Mouse (Mus musculus): Measurements from ENCODE around the gene Bdh2. TPM values are rescaled to one million over a fixed set of nuclear protein-coding genes. Genes with fewer than 3 reads are reported as not detected.

The Bdh2 gene
- polyA plus RNA-seq, 1 experiment from 2014 or later: 9.4 TPM

- Histone ChIP-seq H3K4me1 (ENCODE audit: control insufficient read depth, insufficient read depth, low read length) (no peaks in the 10 kb centered on the region), H3K4me2 (ENCODE audit: low read depth, low read length) (no peak overlapping the region), H3K27ac (replicated peaks; ENCODE audit: low read depth, low read length) (no peak overlapping the region), H3K9me3 (ENCODE audit: control insufficient read depth, low read length) (no peaks in the 10 kb centered on the region), H3K9ac (ENCODE audit: low read depth, low read length) (no peak overlapping the region), H3K27me3 (replicated peaks; ENCODE audit: control insufficient read depth, insufficient read depth, low read length) (no peaks in the 10 kb centered on the region), H3K4me3 (ENCODE audit: low read depth, low read length) (no peak overlapping the region), H3K36me3 (ENCODE audit: control insufficient read depth, insufficient read depth, low read length) (peaks cover 90% of the 10 kb centered on the region)
- 96% methylated on average over 7 of the region's 7 CpGs for WGBS
- DNase-seq (ENCODE audit: low spot score): no peak
- ATAC-seq (ENCODE audit: low read depth): no peak
Measured at GRCm38 (mm10) chr3:135260233-135260632, 20.8 kb upstream of the Bdh2 start.

- Histone ChIP-seq H3K4me1 (ENCODE audit: control insufficient read depth, insufficient read depth, low read length) (no peaks in the 10 kb centered on the region), H3K4me2 (ENCODE audit: low read depth, low read length) (no peak overlapping the region), H3K9me3 (ENCODE audit: control insufficient read depth, low read length) (no peaks in the 10 kb centered on the region), H3K4me3 (ENCODE audit: low read depth, low read length) (no peak overlapping the region), H3K27me3 (replicated peaks; ENCODE audit: control insufficient read depth, insufficient read depth, low read length) (no peaks in the 10 kb centered on the region), H3K36me3 (ENCODE audit: control insufficient read depth, insufficient read depth, low read length) (peaks cover 88% of the 10 kb centered on the region), H3K27ac (replicated peaks; ENCODE audit: low read depth, low read length) (no peak overlapping the region), H3K9ac (ENCODE audit: low read depth, low read length) (no peak overlapping the region)
- ATAC-seq (ENCODE audit: low read depth): no peak
- DNase-seq (ENCODE audit: low spot score): no peak
- WGBS: 87% methylated on average over 5 of the region's 5 CpGs
Measured at GRCm38 (mm10) chr3:135268616-135269015, 12.4 kb upstream of the Bdh2 start.

GRCm38 (mm10) chr3:135269391-135269990 is 11.5 kb upstream of the Bdh2 start:
- no peaks in the 10 kb centered on the region for H3K9me3 ChIP-seq (ENCODE audit: control insufficient read depth, low read length)
- WGBS: 80% methylated on average over 10 of the region's 10 CpGs
- no peak overlapping the region for H3K27ac ChIP-seq (replicated peaks; ENCODE audit: low read depth, low read length)
- no peak overlapping the region for H3K9ac ChIP-seq (ENCODE audit: low read depth, low read length)
- no peak overlapping the region for H3K4me2 ChIP-seq (ENCODE audit: low read depth, low read length)
- no peaks in the 10 kb centered on the region for H3K4me1 ChIP-seq (ENCODE audit: control insufficient read depth, insufficient read depth, low read length)
- H3K4me3 ChIP-seq (ENCODE audit: low read depth, low read length): no peak overlapping the region
- ATAC-seq (ENCODE audit: low read depth) (no peak), DNase-seq (ENCODE audit: low spot score) (no peak)
- peaks cover 79% of the 10 kb centered on the region for H3K36me3 ChIP-seq (ENCODE audit: control insufficient read depth, insufficient read depth, low read length)
- no peaks in the 10 kb centered on the region for H3K27me3 ChIP-seq (replicated peaks; ENCODE audit: control insufficient read depth, insufficient read depth, low read length)

- whole genome bisulfite sequencing: 65% methylated on average over 12 of the region's 12 CpGs
- DNase-seq (ENCODE audit: low spot score): peak; percentile 40
- ATAC-seq (ENCODE audit: low read depth): peak; percentile 53; the same call in 1 of the 2 replicates
Measured at GRCm38 (mm10) chr3:135272627-135273026, 8.4 kb upstream of the Bdh2 start.

GRCm38 (mm10) chr3:135273047-135273446 is 8.0 kb upstream of the Bdh2 start:
- no peaks in the 10 kb centered on the region for H3K27me3 ChIP-seq (replicated peaks; ENCODE audit: control insufficient read depth, insufficient read depth, low read length)
- 90% methylated on average over 13 of the region's 13 CpGs for WGBS
- H3K36me3 ChIP-seq (ENCODE audit: control insufficient read depth, insufficient read depth, low read length): peaks cover 47% of the 10 kb centered on the region
- H3K9me3 ChIP-seq (ENCODE audit: control insufficient read depth, low read length): no peaks in the 10 kb centered on the region
- DNase-seq (ENCODE audit: low spot score) (no peak), ATAC-seq (ENCODE audit: low read depth) (no peak)
- no peak overlapping the region for H3K4me2 ChIP-seq (ENCODE audit: low read depth, low read length)
- no peaks in the 10 kb centered on the region for H3K4me1 ChIP-seq (ENCODE audit: control insufficient read depth, insufficient read depth, low read length)
- no peak overlapping the region for H3K9ac ChIP-seq (ENCODE audit: low read depth, low read length)
- no peak overlapping the region for H3K27ac ChIP-seq (replicated peaks; ENCODE audit: low read depth, low read length)
- H3K4me3 ChIP-seq (ENCODE audit: low read depth, low read length): no peak overlapping the region

More at GRCm38 (mm10) chr3:135272627-135273026, 8.4 kb upstream of the Bdh2 start:
- H3K4me1 ChIP-seq (ENCODE audit: control insufficient read depth, insufficient read depth, low read length): no peaks in the 10 kb centered on the region
- H3K27ac ChIP-seq (replicated peaks; ENCODE audit: low read depth, low read length): no peak overlapping the region
- peaks cover 52% of the 10 kb centered on the region for H3K36me3 ChIP-seq (ENCODE audit: control insufficient read depth, insufficient read depth, low read length)
- no peak overlapping the region for H3K9ac ChIP-seq (ENCODE audit: low read depth, low read length)
- no peaks in the 10 kb centered on the region for H3K9me3 ChIP-seq (ENCODE audit: control insufficient read depth, low read length)
- no peak overlapping the region for H3K4me3 ChIP-seq (ENCODE audit: low read depth, low read length)
- no peaks in the 10 kb centered on the region for H3K27me3 ChIP-seq (replicated peaks; ENCODE audit: control insufficient read depth, insufficient read depth, low read length)
- H3K4me2 ChIP-seq (ENCODE audit: low read depth, low read length): no peak overlapping the region

- no peak overlapping the region for H3K27ac ChIP-seq (replicated peaks; ENCODE audit: low read depth, low read length)
- 0 out of 2 replicates have a peak overlapping the region, but pooled peaks have one; percentile 52 for H3K9ac ChIP-seq (ENCODE audit: low read depth, low read length)
- no peaks in the 10 kb centered on the region for H3K9me3 ChIP-seq (ENCODE audit: control insufficient read depth, low read length)
- DNase-seq (ENCODE audit: low spot score): no peak
- H3K36me3 ChIP-seq (ENCODE audit: control insufficient read depth, insufficient read depth, low read length): no peaks in the 10 kb centered on the region
- 74% methylated on average over 4 of the region's 4 CpGs for WGBS
- ATAC-seq (ENCODE audit: low read depth): no peak
- H3K4me3 ChIP-seq (ENCODE audit: low read depth, low read length): no peak overlapping the region
- no peaks in the 10 kb centered on the region for H3K27me3 ChIP-seq (replicated peaks; ENCODE audit: control insufficient read depth, insufficient read depth, low read length)
- H3K4me2 ChIP-seq (ENCODE audit: low read depth, low read length): no peak overlapping the region
- H3K4me1 ChIP-seq (ENCODE audit: control insufficient read depth, insufficient read depth, low read length): no peaks in the 10 kb centered on the region
Measured at GRCm38 (mm10) chr3:135280160-135280559, 861 bp upstream of the Bdh2 start.

- Histone ChIP-seq H3K4me1 (ENCODE audit: control insufficient read depth, insufficient read depth, low read length) (no peaks in the 10 kb centered on the region), H3K27me3 (replicated peaks; ENCODE audit: control insufficient read depth, insufficient read depth, low read length) (no peaks in the 10 kb centered on the region), H3K4me2 (ENCODE audit: low read depth, low read length) (peak overlapping the region; percentile 51), H3K9me3 (ENCODE audit: control insufficient read depth, low read length) (no peaks in the 10 kb centered on the region), H3K4me3 (ENCODE audit: low read depth, low read length) (peak overlapping the region; percentile 6; the same call in 1 of the 2 replicates), H3K27ac (replicated peaks; ENCODE audit: low read depth, low read length) (no peak overlapping the region), H3K36me3 (ENCODE audit: control insufficient read depth, insufficient read depth, low read length) (no peaks in the 10 kb centered on the region), H3K9ac (ENCODE audit: low read depth, low read length) (no peak overlapping the region)
- WGBS: 70% methylated on average over 8 of the region's 8 CpGs
- ATAC-seq (ENCODE audit: low read depth) (no peak), DNase-seq (ENCODE audit: low spot score) (no peak)
Measured at GRCm38 (mm10) chr3:135281701-135282100, 680 bp downstream of the Bdh2 start.

- no peak for DNase-seq (ENCODE audit: low spot score)
- H3K4me3 ChIP-seq (ENCODE audit: low read depth, low read length): no peak overlapping the region
- no peaks in the 10 kb centered on the region for H3K9me3 ChIP-seq (ENCODE audit: control insufficient read depth, low read length)
- H3K4me1 ChIP-seq (ENCODE audit: control insufficient read depth, insufficient read depth, low read length): no peaks in the 10 kb centered on the region
- H3K9ac ChIP-seq (ENCODE audit: low read depth, low read length): no peak overlapping the region
- ATAC-seq (ENCODE audit: low read depth): no peak
- H3K27ac ChIP-seq (replicated peaks; ENCODE audit: low read depth, low read length): no peak overlapping the region
- no peaks in the 10 kb centered on the region for H3K36me3 ChIP-seq (ENCODE audit: control insufficient read depth, insufficient read depth, low read length)
- no peaks in the 10 kb centered on the region for H3K27me3 ChIP-seq (replicated peaks; ENCODE audit: control insufficient read depth, insufficient read depth, low read length)
- H3K4me2 ChIP-seq (ENCODE audit: low read depth, low read length): no peak overlapping the region
- 81% methylated on average over 11 of the region's 11 CpGs for WGBS
Measured at GRCm38 (mm10) chr3:135285256-135285655, 4.2 kb downstream of the Bdh2 start.

GRCm38 (mm10) chr3:135285807-135286206 is 4.8 kb downstream of the Bdh2 start:
- ATAC-seq (ENCODE audit: low read depth) (no peak), DNase-seq (ENCODE audit: low spot score) (no peak)
- no peak overlapping the region for H3K4me2 ChIP-seq (ENCODE audit: low read depth, low read length)

More at GRCm38 (mm10) chr3:135285807-135286206, 4.8 kb downstream of the Bdh2 start:
- Histone ChIP-seq H3K27me3 (replicated peaks; ENCODE audit: control insufficient read depth, insufficient read depth, low read length) (no peaks in the 10 kb centered on the region), H3K27ac (replicated peaks; ENCODE audit: low read depth, low read length) (no peak overlapping the region), H3K4me3 (ENCODE audit: low read depth, low read length) (no peak overlapping the region), H3K4me1 (ENCODE audit: control insufficient read depth, insufficient read depth, low read length) (no peaks in the 10 kb centered on the region), H3K9ac (ENCODE audit: low read depth, low read length) (no peak overlapping the region), H3K36me3 (ENCODE audit: control insufficient read depth, insufficient read depth, low read length) (no peaks in the 10 kb centered on the region), H3K9me3 (ENCODE audit: control insufficient read depth, low read length) (no peaks in the 10 kb centered on the region)
- 76% methylated on average over 3 of the region's 3 CpGs for WGBS

Measured in embryonic facial prominence, embryonic 14.5 days (tissue).